Mouse (Mus musculus) brain, embryonic 14.5 days (tissue): Measurements from ENCODE around the gene Hist1h2br. TPM values are rescaled to one million over a fixed set of nuclear protein-coding genes. Genes with fewer than 3 reads are reported as not detected.
"Not testable (repeated sequence)": the region's sequence is repeated elsewhere in the genome, so short reads cannot be mapped to it uniquely, and the experiment has no call there.

Source experiments
- DNase-seq: peaks from one replicate; pipeline ENCODE4 v3.0.0-alpha.2; 2011; ENCODE audit warnings: low read depth
- CTCF ChIP-seq: fragments of 200-500 bp; IDR thresholded peaks from 2 replicates; pipeline ENCODE4 v1.5.1; 2012; ENCODE audit warnings: inconsistent platforms, mild to moderate bottlenecking, moderate library complexity, borderline replicate concordance; ENCODE audit not compliant: insufficient read depth, insufficient read length; ENCODE audit errors: extremely low read depth
- POLR2A ChIP-seq: fragments of 200-500 bp; IDR thresholded peaks from 2 replicates; pipeline ENCODE4 v1.6.1; 2012; ENCODE audit warnings: mild to moderate bottlenecking, inconsistent platforms, borderline replicate concordance; ENCODE audit not compliant: poor library complexity, insufficient read depth, insufficient read length, severe bottlenecking; ENCODE audit errors: extremely low read depth
- polyA plus RNA-seq: library from polyadenylated mRNA; depleted of rRNA; stranded (reverse); fragments of >200 nt; gene quantifications from 2 replicates; pipeline ENCODE4 v1.2.3, GENCODE M21; 2012

Hist1h2br gene
- polyA plus RNA-seq, 1 experiment: 6.6 TPM

DNA sequence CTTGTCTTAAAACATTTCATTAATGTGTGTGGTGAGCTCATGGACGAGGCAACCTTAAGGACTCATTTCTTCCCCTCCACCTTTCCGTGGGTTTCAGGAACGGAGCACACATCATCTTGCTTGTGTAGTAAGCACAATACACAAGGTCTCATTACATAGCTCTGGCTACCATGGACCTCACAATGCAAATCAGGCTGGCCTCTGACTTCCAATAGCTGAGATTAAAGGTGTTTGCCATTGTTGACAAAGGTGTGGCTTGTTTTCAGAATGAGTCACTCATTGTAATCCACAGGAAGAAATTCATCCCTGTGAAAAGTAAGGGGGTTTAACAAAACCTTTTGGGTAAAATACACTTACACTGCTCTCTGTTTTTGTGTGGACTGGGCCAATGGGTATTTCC lies 5.0 kb upstream of the Hist1h2br start:
- TF ChIP-seq POLR2A (no peak), CTCF (no peak)
- no peak for DNase-seq

DNA sequence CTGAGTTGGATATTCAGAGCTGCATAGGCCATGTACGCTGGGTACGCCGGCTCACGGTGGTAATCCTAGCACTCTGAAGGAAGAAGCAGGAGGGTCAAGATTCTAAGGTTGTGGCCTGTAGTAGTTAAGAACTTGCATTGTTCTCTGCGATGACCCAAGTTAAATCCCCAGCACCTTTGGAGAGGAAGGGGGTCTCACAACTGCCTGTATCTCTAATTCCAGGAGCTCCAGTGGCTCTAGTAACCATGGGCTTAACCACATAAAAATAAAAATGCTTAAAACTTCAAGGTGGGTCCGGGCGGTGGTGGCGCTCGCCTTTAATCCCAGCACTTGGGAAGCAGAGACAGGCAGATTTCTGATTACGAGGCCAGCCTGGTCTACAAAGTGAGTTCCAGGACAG lies 3.2 kb upstream of the Hist1h2br start:
- no peak for DNase-seq
- TF ChIP-seq POLR2A: no peak
- TF ChIP-seq CTCF: no peak

DNA sequence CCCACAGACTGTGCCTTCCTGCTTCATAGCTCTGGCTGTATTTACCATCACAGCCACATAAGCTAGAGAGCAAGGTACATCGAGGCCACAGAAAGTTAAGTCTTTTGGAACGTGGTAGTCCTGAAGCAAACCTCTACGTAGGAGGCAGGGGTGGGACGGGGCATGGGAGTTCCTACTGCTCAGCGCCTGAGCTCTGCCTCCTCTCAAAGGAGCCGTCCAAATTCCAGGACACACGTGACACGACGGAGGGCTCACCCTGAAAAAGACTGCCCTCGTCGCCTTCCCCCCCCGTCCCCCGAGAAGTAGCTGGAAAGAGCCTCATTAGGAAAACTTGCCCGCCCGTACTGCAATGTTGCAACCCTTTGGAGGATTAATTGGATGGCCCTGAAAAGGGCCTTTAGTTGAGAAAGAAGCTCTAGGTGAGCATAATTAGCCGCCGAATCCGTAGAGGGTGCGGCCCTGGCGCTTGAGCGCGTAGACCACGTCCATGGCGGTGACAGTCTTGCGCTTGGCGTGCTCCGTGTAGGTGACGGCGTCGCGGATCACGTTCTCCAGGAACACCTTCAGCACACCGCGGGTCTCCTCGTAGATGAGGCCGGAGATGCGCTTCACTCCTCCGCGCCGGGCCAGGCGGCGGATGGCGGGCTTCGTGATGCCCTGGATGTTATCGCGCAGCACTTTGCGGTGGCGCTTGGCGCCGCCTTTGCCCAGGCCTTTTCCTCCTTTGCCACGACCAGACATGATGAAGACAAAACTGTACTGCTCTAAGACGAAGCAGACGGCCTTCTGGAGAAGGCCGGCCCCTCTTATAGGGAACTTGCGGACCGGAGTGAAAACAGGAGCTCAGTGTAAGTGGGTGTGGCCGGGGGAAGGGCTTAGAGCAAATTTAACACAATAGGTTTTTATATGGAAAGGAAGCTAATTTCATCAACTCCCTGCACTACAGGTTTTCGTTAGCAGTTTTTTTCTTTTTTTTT lies 1.8 kb upstream of the Hist1h2br start, which contains the start of gene Hist1h4n:
TSS of gene Hist1h4n (minus strand) at position 779 of the 977 bp plus-strand sequence.
- not testable (repeated sequence) for DNase-seq

DNA sequence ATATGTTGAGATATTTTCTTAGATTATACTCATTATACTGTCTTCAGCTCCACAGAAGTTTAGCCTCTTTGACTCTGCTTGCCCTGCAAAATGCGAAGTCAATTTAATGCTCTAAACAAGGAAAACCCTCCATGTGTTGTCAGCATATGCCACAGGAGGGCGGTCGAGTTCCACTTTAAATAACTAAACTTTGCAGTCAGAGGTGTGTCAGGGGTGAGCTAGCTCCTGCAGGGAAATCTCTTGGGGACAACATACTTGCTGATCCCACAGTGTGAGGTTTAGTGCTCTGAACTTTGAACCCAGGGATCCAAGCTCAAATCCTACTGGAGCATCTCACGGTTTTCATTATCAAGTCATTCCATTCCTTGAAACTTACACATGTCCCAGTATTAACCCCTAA lies 7.0 kb downstream of the Hist1h2br start:
- not testable (repeated sequence) for DNase-seq

DNA sequence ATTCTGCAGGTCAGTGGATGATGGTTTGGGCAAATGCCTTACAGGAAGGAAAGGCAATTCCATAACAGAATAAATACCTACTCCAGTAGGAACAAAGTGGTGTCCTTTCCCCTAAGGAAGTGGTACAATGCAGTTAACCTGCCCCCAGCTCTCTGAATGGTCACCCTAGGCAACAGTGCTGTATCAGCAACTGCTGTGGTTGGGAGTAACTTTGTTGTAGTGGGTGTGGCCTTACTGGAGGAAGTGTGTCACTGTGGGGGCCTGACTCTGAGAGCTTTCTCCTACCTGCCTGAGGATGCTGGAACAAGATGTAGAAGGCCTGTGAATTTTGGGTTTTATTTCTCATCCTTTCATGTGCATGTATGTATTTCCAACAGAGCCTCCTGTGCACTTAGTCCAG lies 12.8 kb downstream of the Hist1h2br start:
- DNase-seq: not testable (repeated sequence)

DNA sequence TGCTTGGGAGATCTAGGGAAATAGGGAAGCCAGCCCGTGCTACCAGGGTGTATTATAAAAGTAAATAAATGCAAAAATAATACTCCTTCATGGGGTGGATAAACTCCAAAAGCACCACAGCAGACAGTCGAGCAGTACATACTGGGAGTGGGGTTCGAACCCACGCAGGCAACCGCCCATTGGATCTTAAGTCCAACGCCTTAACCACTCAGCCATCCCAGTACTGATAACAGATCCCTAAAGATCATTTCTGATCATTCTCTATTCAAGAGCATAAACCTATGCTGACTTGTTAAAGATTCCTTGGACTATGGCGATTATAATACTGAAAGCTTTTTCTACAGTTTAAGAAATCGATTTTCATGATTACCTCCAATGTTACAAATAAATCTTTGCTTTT lies 14.3 kb downstream of the Hist1h2br start:
- peak; percentile 17 for DNase-seq
- TF ChIP-seq CTCF (no peak), POLR2A (no peak)

DNA sequence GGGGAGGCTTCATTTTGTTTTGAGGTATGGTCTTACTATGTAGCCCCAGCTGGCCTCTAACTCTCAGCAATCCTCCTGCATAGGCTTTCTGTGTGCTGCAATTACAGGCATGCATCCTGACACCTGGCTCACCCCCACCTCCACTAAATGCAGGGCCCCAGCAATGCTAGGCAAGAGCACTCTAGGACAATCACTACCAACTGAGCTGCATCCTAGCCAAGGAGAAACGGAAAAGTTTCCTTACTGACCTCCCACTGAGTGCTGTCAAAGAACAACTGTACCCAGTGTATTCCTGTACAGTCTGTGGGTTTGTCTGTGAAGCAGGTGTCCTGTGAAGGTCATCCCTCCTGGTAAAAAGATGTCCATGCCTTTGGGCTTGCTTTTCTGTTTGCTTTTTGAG lies 17.2 kb downstream of the Hist1h2br start:
- DNase-seq: not testable (repeated sequence)

DNA sequence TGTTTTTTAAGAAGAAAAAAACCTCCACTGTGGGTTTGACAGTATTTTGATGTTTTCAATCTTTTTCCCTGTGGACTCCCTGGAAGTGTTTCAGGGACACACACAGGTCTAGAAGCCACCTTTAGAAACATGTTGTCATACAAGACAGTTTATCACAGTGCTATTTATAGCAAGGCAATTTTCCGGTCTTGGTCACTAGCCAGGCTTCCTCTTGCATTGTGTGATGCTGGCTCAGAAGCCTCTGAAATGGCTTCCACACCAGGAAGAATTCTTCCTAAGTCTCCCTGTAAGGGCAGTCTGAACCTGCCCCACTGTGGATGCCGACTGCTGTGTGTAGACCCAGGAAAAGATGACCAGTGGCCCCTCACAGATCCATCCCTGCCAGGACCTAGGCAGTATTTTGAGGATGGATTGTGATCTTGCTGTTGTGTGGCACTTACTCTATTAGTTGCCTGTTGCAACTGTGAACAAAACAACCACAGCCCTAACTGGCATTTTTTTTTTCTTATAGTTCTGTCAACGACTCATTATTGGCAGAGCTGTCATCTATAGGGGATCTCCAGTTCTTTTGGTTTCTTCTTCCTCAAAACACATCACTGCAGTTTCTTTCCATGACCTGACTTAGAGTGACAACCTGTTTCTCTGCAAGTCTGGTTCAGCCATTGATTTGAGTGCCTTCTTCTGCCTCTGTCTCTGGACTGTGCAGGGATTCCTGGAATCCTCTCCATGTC lies 18.8 kb downstream of the Hist1h2br start:
- peak; percentile 4 for DNase-seq
- no peak for TF ChIP-seq CTCF
- TF ChIP-seq POLR2A: no peak

DNA sequence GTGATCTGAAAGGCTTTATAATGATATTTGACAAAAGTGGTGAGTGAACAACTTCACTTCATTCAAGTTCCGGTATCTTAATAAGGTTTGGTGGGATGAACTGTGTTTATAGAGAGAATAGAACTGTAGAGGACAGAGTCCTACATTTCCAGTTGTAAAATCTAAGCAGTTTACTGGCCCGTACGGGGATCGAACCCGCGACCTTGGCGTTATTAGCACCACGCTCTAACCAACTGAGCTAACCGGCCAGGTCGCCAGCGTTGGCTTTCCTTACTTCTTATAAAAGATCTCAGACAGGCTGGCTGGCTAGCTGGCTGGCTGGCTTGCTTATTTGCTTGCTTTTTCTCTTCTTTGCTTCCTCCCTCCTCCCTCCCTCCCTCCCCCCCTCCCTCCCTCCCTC lies 21.6 kb downstream of the Hist1h2br start:
- peak; percentile 69 for DNase-seq
- TF ChIP-seq POLR2A (no peak), CTCF (no peak)

DNA sequence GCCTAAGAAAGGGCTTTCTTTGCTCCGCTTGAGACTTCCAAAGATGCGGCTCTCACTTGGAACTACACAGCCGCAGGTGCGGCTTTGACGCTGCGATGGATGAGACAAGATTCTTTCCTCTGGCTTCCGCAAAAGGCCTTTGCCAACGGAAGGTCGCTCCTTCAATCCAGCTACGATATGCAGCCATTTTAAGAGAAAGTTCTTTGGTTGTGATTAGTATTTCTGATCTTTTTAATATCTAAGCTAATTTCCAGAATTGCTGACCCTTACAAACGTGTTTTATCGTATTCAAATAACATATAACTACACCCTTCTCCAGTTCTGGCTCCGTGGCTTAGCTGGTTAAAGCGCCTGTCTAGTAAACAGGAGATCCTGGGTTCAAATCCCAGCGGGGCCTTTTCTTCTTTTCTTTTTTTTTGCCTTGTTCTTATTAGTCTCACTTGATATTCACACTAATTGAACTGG lies 22.2 kb downstream of the Hist1h2br start:
- peak; percentile 69 for DNase-seq
- TF ChIP-seq CTCF: no peak
- no peak for TF ChIP-seq POLR2A

DNA sequence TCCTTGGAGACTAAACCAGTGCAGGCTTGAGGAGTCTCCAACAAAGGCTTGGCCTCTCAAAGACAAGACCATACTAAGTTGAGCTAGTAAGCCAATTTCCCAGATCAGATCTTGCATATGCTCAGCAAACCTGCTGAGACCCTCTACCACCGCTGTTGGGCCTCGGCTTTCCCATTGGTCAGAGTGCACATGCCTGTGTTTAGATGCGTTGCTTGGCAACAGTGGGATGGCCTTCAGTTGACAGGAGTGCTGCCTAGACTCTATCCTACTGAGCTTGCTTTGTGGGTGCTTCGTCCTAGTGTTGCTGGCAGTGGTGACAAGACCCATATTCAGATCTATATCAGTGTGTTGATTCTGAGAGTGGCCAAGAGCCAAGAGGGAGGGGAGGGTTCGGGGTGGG lies 28.1 kb downstream of the Hist1h2br start:
- TF ChIP-seq POLR2A: no peak
- no peak for TF ChIP-seq CTCF
- DNase-seq: peak; percentile 26

DNA sequence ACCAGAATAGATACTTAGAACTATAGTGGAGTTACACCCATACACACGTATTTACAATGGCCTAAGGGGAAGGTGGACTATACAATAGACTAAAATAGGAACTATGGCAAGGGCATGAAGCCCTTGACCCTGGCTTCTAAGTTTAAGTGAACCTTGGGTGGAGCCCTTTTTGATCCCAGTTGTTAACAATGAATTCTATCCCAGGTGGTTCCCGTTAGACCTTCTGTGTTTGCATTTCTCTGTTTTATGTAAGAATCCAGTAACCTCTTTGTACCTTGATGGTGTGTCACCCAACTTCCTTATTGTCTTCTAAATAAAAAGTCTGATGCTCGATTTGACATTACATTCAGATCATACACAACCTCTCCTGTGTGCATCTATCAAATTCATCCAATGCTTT lies 32.0 kb downstream of the Hist1h2br start:
- not testable (repeated sequence) for DNase-seq

DNA sequence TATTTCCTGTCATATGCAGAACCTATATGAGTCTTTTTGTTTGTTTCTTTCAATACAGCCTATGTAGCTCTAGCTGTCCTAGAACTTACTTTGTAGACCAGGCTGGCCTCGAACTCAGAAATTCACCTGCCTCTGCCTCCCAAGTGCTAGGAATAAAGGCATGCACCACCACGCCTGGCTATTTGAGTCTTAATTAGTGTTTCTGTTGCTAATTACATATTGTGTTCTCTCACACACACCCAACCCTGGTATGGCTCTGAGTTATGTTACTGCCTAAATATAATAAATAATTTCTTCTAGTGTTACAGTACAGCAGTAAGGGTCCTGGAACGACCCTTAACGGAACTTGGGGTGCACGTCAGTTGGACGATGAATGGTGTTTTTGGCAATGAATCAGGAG lies 47.2 kb downstream of the Hist1h2br start:
- TF ChIP-seq POLR2A (no peak), CTCF (no peak)
- no peak for DNase-seq
